Mouse (Mus musculus): ENCODE results near the gene Stk39.

The Stk39 gene

GRCm38 (mm10) chr2:68458115-68458514 is 14.0 kb downstream of the Stk39 start:
- no peak for DNase-seq (ENCODE audit: low spot score in 2 of 2)

- DNase-seq (ENCODE audit: low spot score in 2 of 2): no peak
Observed at GRCm38 (mm10) chr2:68457455-68458032, 14.5 kb downstream of the Stk39 start.

GRCm38 (mm10) chr2:68456899-68457298 is 15.2 kb downstream of the Stk39 start:
- no peak for DNase-seq (ENCODE audit: low spot score in 2 of 2)

DNA sequence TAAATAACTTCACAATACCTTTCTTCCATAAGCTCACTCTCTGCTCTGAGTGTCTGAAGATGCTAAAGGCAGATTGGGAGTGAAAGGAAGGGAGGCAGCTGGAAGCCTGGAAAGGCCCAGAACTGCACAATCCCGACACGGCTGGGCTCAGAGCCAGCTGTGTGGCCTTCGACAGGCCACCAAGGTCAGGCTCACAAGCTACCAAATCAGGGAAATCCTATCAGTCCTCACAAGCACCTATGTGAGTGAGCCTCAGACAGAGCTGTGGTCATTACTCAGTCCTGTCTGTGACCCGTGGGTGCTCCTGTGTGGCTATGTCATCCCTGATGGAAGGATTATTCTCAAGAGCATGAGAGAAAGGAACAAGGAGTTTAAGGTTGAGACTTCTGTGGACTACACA is 19.7 kb downstream of the Stk39 start:
- DNase-seq (ENCODE audit: low spot score in 2 of 2): no peak

GRCm38 (mm10) chr2:68448035-68448434 is 24.0 kb downstream of the Stk39 start:
- no peak for DNase-seq (ENCODE audit: low spot score in 2 of 2)

GRCm38 (mm10) chr2:68443141-68443540 is 28.9 kb downstream of the Stk39 start:
- no peak for DNase-seq (ENCODE audit: low spot score in 2 of 2)

GRCm38 (mm10) chr2:68442113-68442717 is 29.9 kb downstream of the Stk39 start:
- no peak for DNase-seq (ENCODE audit: low spot score in 2 of 2)

GRCm38 (mm10) chr2:68439614-68440013 is 32.5 kb downstream of the Stk39 start:
- no peak for DNase-seq (ENCODE audit: low spot score in 2 of 2)

DNA sequence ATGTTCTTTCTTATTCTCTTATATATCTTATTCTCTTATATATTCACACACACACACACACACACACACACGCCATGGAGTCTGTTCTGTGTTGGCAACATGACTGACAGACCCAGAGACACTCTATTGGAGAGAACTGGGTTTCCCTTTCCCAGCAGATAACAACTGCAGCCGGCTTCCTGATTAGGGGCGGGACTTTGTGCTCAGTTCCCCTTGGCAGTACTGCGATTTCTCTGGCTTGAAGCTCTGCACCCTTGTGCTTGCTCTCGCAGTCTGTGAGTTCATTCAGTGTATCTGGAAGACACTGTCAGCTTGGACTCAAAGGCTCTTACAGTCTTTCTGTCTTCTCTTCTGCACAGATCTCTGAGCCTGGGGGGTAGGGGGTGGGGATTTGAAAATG is 34.1 kb downstream of the Stk39 start:
- no peak for DNase-seq (ENCODE audit: low spot score in 2 of 2)

DNA sequence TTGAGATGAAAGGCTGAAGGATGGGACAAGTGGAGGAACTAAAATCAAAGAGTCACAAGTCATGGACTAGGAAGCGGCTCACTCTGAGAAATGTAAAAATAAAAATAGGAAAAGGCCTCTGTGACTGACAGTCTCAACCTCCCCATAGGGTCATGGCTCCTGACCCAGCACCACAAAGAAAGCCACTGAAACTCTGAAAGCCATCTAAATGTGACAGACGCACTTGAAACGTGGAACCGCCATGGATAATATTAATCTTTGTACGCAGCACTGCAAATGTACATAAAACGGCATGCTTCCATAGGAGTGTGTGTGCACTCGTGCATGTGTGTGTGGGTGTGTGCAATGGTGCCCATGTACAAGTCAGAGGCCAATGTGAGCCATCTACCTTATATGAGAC is 34.9 kb downstream of the Stk39 start:
- no peak for DNase-seq (ENCODE audit: low spot score in 2 of 2)

GRCm38 (mm10) chr2:68436305-68436704 is 35.8 kb downstream of the Stk39 start:
- DNase-seq (ENCODE audit: low spot score in 2 of 2): no peak

DNA sequence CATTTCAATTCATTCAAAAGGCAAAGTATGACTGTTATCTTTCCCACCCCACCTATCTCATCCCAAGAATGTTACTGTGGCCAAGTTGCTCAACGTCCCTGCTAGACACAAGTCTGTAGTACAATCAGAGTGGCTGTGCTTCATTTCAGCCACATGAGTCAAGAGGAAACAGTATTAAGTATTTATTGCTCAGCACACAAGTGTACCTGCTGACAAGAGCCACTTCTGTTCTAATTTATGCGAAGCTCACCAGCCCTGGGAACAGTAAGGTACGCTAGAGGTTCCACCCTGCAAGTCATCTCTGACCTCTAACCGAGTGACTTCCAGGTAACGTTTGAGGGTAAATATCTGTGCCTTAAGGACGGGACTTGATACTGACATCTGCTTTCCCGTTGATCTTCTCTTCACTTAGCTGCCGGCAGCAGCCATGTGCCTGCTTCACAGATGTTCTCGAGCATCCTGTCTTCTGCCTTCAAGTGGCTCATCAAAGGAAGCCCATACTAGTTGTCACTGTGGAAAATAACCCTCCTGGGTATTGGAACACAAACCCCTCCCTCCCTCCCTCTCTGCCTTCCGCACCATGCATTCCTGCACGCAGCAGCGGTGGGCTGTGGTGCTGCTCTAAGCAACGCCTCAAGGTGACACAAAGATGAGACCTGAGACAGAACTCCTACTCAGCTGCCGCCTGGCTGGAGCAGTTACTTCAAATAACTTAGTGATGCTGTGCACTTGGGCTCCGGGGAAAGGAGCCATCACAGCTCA is 36.4 kb downstream of the Stk39 start:
- DNase-seq (ENCODE audit: low spot score in 2 of 2): no peak

DNA sequence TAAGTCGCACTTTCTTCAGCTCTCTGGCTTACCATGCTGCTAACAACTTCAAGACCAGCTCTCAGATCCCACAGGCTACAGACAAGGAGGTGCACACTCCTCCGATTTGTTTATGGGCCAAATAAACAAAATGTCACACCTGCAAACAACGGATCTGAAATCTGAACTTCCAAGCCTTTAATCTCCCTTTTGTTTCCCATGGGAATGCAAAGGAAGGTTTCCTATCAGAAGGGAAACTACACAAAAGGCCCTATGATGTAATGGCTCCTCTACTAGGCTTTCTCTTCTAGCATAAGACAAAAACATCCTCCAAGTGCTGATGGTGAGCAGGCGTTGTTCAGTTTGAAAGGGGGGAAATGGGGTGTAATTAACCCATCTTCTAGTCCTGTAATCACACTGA is 37.1 kb downstream of the Stk39 start:
- no peak for DNase-seq (ENCODE audit: low spot score in 2 of 2)

- no peak for DNase-seq (ENCODE audit: low spot score in 2 of 2)
Observed at GRCm38 (mm10) chr2:68434576-68434975, 37.5 kb downstream of the Stk39 start.

- no peak for DNase-seq (ENCODE audit: low spot score in 2 of 2)
Observed at GRCm38 (mm10) chr2:68433736-68434312, 38.2 kb downstream of the Stk39 start.

DNA sequence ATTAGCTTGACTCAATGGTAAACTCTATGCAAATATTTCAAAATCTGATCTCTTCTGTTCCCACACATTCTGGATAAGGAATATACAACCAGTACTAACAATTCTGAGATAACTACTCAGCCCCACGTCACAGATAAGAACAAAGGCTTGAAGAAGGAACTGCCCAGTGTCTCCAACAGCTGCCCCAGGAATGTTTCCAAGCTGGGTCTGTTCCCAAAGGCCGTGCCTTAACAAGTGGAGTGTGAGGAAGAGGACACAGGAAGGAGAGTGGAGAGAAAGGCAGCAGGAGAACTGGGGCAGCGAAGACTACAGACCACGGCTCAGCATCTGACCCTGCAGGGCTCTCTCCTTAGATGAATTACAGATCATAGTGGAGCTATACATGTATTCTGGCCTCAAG is 39.2 kb downstream of the Stk39 start:
- DNase-seq (ENCODE audit: low spot score in 2 of 2): no peak

DNA sequence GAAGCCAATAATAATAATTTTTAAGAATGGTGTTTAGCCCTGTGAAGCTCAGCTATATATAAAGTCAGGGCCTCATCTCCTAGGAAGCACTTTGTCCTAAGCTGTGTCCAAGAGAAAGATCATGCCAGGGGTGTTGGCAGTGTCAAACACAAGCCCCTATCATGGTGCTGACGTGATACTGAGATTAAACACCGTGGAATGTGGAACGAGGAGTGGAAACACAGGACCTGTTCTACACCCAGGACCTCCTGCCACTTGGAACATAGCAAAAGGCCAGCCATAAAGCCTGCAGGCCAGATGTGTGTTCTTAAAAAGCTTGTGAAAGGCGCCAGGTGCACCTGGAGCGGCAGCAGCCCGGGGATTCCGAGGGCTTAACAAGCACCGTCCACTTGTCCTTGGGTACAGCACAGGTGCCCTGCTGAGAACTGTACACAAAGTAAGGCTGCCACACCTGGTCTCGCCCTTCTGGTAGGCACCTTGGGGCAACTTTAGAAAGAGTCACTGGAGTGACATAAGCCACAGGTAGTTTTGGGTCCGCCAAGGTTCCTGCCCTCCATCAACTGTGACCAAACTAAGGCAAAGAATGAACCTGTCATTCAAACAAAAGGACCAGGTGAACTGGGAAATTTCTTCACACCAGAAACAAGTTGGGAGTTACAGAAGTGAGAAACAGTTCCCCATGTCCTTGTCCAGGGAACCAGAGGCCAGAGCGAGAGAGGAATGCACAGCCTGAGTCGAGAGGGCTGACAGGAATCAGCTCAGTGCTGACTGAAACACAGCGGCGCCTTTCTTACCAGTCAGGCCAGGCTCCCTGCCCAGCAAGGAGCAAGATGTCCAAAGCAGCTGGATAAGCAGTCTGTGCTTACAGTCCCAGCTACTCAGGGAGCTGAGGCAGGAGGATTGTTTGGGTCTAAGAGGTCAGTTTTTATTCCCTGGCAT is 40.8 kb downstream of the Stk39 start:
- no peak for DNase-seq (ENCODE audit: low spot score in 2 of 2)

- DNase-seq (ENCODE audit: low spot score in 2 of 2): no peak
Observed at GRCm38 (mm10) chr2:68430493-68430892, 41.6 kb downstream of the Stk39 start.

DNA sequence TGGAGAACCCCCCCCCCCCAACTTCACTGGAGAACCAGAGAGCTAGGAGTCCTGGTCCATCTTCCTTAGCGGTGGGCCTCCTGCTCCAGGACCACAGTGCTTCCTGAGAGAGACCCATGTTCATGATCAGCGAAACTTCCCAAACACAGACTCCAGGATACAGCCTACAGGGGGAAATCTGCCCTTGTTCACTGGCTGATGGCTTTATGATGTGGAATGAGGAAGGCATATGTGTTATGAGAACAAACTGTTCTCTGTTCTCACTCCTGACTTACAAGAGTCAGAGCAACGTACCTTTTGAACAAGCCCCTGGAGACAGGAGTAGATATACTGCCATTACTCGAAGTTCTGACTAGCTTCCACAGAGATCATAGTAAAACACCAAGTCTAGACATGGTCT is 42.6 kb downstream of the Stk39 start:
- DNase-seq (ENCODE audit: low spot score in 2 of 2): no peak

DNA sequence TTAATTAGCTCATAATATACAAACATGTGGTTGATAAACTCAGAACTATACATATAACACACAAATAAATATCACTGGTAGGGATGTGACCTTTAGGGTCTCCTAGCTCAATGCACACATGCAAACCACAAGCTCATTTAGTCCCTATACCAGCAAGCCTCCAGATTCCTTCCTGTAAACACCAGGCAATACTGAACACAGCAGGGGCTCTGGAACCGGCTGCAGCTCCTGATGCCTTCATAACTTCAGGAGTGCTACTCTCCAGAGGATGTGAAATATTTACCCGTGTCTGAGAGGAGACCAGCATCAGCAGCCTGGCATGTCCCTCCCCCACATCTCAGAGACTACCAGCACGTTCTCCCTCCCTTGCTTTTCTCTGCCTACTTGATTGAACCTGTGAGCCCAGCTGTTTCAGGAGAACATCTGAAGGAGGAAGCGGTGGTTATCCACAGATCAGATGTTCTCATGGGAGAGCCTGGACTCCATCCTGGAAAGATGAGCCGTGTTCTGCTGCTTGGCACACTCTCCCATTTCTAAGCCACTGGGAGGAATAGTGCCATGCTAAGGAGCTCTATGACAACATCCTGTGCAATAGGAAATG is 45.0 kb downstream of the Stk39 start:
- peak in 1 of 2 experiments; percentile 35 for DNase-seq (ENCODE audit: low spot score in 2 of 2)

DNA sequence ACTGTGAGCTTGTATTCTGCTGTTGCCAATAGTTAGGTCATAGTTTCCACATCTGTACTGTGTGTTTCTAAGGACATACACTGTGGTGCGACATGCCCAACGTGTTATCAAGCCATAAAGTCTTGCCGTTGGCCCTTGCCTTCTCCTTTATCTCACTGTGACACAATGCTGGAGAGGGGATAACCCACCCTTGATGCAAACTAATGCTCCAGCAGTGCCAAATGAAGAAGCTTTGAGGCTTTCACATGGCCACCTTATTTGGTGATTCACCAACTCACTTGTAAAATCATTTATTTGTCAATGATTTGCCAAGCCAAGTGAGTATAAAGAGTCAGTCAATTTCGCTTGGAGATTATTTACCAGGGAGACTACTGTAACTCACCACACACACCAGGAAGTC is 46.0 kb downstream of the Stk39 start:
- no peak for DNase-seq (ENCODE audit: low spot score in 2 of 2)

Measured in left cerebral cortex, adult 9 months (tissue).